Mouse (Mus musculus) adrenal gland, adult 2 months (tissue): ENCODE data around the gene Parp16. TPM values are rescaled to one million over a fixed set of nuclear protein-coding genes. Genes with fewer than 3 reads are reported as not detected.
A peak's percentile ranks its signal among the peaks of the same experiment; 100 is the strongest.

Source experiments
- DNase-seq: peaks from one replicate; pipeline ENCODE4 v3.0.0; 2021
- long read RNA-seq: library from polyadenylated mRNA; stranded (forward); transcript quantifications from one replicate; pipeline ENCODE4 v2.0.0, GENCODE M21; 2021
- polyA plus RNA-seq: library from polyadenylated mRNA; depleted of rRNA; stranded (reverse); fragments of >200 nt; gene quantifications from 2 replicates; pipeline ENCODE4 v1.2.3, GENCODE M21; 2012; rRNA removed
- total RNA-seq, 2 experiments: library from RNA; stranded (reverse); gene quantifications; 2 replicates each; pipeline ENCODE4 v1.2.3; 2021

The Parp16 gene
- total RNA-seq (10 to 100 TPM; 13.5 to 22.3 TPM), polyA plus RNA-seq (41.9 and 49.8 TPM in 2 replicates)
- long read RNA-seq, transcript Parp16-202 (6 exons, 2,518 nt) = major isoform, 11 of 18 reads
- long read RNA-seq, partial matches to known transcripts = 2 of 18 reads
- long read RNA-seq, other reads (novel, unspliced or antisense) = 3 of 18 reads

DNA sequence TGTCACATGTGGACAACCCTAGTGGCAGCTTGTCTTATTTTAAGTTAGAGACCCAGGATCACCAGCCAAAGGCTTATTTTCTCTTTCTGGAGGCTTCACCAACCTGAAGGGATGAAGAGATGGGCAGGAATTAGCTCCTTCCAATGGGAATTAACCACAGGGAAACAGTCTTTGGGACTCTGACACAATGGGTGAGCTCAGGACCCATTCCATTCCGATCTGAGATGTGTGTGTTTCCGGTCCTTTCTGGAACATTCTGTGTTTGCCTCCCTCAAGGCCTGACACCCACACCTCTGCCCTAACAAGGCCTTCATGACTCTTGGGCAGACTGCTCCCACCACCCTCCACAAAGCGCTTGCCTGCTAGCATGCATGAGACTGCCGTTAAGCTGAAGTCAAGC, at the start of gene Parp16:
Gene Parp16 (plus strand): TSS at position 301 of the 400 bp plus-strand sequence.
- no peak for DNase-seq

DNA sequence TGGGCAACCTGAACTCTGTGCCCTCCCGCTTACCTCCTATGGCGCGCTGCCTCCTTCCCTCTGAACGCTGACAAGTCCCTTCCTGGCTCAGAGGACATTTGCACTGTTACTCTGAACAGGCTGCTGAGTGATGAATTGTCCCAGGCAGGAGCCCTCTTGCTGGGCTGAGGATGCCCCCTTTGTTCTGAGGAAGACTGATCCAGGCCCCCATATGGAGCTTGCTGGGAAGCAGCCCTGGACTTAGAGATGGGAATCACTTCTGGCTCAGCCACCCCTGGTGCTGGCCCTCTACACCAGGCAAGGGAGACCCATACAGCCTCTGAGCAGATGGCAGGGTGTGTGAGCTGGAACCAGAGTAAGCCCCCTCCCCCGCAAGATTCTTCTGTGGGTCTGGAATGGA, 49.2 kb upstream of the Parp16 start:
- no peak for DNase-seq

DNA sequence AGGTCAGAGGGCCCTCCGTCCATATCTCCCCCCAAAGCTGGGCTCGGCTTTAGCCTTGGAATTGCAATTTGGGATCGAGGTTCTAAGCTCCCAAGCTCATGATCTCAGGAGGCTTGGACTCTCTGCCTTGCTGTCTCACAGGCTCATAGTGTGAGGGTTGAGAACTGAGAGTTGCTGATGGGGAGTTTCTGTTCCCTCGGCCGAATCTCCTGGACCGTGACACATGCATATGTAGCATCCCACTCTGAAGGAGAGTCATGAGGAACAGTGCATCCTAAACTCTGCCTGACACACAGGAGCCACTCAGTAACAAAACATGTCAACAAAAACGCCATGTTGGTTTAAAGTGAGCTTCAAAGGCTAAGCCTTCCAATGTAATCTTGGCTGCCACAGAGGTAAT, 46.6 kb upstream of the Parp16 start:
- no peak for DNase-seq

DNA sequence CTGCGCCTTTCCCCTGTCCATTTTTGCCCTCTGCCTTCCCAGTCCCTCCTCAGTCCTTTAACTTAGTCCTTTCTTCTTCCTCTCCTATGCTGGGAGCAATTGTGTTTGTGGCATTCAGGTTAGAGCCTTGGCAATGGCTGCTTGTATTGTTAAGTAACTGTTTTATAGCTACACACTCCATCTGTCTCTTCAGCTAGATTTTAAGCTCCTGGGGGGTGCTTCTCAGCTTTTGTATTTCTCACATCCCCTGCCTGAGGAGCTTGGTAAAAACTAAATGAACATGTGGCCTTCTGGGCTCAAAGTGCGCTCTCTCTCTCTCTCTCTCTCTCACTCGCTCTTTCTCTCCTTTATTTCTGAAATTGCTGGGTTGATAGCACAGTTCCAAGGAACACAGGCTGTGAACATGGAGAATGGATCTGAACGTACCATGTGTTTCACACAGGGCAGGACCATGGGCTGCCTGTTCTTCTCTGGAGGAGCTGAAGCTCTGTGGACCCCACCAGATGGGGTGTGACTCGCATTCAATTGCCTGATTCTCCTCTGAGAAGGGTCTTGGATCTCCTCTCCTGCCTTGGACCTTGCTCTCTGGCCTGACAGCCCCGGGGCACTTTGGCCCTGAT, 42.3 kb upstream of the Parp16 start:
- no peak for DNase-seq

DNA sequence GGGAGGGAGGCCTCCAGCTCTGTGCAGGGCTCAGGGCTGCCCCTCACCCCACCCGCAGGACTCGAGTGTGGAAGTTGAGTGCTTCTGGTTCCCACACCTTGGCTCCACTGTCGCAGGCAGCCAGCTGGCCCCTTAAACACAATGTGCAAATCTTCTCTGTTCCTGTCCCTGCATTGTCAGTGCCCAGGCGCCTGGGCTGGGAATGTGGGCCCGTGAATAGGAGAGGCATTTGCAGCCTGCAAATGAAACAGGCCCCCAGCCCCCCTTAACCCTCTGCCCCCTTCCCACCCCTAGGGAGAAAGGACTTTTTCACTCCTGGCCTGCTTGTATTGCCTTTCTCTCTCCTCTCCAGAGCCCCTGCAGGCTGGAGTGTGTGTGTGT, 41.8 kb upstream of the Parp16 start:
- DNase-seq = no peak

DNA sequence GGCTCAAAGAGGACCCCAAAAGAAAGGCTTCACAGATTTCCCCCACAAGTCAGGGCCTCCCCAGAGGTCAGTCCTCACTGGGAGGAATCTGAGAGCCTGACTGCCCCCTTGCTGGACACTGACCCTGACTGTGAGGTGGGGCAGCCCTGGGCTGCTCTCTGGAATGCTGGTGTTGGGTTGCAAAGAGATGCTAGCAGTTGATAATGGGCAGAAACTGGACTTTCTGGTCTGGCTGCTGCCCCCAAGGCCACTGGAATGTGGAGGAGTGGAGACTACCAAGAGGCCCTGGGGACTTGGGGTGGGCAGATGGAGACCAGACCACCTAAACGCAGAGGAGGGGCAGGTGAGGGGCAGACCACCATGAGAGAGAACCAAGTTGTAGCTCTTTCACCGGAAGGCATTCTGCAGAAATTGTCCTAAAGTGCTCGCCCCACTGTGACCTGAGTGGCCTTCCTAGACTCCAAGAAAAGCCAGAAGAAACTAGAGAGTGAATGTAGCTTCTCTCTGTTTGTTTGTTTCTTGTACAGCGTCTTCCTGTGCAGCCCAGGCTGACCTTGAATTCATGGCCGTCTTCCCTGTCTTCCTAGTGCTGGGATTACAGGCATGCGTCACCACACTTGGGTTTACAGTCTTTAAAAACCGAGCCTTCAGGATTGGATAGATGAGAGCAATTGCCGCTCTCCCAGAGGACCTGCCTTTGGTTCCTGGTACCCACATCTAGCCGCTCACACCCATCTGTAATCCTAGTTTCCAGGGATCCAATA, 40.3 kb upstream of the Parp16 start:
- DNase-seq = peak; percentile 45

DNA sequence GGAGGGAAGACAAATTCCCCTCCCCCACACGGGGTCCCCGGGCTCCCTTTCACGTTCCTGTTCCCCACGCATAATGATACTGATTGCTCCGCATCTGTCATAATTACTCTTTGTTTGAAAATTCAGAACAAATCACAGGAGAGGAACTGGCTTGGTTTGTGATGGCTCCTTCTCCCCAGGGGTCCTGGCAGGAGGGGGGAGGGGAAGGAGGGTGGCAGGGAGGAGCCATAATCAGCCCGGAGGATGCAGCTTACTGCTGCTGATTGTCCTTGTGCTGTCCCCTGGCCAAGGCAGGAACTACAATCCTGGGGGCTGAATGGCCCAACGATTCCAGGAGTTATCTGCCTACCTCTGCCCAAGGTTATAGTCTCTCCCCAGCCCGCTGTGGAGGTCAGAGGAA, 38.5 kb upstream of the Parp16 start:
- DNase-seq = no peak

DNA sequence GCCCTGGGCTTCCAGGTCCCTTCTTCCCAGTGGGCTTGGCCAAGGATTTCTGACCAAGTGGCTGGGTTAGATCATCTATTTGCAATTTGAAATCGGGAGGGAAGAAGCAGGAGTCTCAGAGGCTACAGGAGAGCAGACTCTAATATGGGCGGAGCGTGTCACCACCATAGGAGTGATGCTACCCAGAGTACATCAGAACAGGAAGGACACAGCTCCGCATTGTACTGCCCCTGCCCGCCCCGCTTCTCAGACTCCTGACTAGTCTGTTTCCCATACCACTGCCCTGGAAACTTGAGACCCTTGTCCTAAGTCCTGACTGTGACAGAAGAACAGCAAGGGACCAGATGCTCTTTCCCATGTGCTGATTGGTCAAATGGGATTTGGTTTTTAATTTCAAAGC, 37.5 kb upstream of the Parp16 start:
- no peak for DNase-seq

DNA sequence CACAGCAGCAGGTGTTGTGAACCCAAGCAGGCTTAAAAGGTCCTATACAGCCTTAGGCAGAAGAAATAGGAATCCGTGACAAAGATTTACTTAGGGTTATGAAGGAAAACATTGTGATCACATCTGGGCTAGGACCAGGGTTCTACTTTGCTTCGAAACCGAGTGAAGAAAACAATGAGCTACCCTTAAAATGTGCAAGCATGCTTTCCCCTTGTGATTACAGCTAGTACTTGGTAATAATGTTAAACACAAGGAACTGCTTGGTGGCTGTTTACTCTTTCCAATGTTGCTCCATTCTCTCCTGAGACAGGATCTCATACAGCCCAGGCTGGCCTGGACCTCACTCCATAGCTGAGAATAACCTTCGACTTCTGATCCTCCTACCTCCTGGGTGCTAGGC, 34.0 kb upstream of the Parp16 start:
- DNase-seq = no peak

DNA sequence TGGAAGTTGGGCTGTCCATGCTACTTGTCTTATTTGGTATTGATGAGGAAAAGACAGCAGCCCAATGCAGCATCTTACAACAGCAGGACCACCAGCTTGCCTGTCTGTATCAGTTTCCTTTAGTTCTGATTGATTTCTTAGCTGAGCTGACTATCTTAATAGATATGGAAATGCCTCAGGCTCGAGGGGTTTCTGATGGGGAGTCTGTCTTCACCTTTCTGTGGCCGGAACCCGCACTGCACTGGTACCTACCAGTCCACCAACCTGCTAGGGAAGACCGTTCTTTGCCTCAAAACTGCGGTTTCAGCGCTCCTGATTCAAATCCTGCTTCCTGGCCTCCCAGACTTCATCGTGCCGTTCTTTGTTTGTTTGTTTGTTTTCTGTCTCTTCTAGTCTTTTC, 33.3 kb upstream of the Parp16 start:
- no peak for DNase-seq

DNA sequence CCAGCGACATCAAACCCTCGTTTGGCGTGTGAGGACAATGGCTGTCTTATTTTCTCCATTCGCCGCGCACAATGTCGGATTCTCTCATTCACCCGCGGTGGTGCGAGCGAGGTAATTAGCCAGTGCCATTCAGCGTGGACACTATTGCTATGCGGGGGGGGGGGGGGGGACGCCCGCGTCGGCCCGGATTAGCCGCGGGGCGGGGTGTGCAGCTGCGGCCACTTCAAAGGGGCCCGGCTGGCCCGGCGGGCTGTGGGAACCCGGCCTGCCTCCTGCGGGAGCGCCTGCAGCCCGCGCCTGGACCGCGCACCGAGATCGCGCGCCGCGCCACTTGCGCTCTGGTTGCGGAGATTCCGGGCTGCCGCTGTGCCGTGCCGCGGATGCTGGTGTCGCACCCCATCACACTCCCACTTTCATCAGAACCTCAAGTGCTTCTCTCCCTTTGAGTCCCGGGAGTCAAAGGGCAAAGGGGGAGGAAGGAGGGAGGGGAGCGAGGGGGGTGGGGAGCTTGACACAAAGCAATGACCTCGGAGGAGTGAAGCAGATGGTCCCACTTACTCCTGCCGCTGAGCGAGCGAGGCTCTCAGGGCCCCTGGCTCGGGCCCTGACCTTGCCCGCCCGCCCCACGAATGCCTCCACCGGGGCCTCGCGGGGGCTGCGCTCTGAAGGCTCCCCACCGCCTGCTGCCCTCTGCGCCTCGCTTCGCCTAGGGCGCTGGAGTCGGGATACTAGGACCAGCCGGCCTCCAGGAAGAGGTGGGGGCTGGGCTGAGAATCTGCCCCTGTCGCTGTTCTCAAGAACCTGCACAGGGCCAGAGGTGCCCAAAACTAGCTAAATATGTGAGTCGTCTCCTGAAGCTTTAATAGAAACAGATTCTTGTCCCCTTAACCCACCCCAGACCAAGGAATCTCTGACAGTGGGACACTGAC, 32.2 kb upstream of the Parp16 start:
- DNase-seq = peak; percentile 53

DNA sequence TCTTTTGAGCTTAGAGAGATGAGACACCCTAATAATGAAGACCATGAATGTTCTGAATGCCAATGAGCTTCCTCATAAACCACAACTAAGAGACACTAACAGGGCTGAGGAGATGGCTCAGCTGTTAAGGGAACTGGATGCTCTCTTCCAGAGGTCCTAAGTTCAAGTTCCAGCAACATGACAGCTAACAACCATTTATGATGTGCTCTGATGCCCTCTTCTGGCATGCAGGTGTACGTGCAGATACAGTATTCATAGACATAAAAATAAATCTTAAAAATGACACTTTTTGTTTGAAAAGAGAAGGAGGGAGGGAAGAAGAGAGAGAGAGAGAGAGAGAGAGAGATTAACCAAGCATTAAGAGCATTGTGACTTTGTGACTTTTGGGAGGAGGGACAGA, 30.3 kb upstream of the Parp16 start:
- no peak for DNase-seq

DNA sequence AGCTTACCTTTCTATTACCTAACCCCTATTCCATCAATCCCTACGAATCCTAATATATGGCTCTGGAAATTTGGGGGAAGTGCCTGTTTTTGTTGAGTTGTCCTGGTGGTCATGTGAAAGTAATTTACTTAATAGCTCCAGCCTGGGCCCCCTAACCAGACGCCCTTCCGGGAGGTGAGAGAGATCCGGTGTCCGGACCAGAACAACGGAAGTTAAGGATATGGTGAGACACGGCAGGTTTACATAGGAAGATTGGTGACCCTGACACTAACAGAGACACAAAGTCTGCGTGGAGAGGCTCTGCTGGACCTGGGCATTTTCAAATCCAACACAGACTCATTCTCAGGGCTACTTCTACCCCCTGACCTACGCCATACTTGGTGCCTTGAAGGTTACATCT, 28.8 kb upstream of the Parp16 start:
- DNase-seq = no peak

DNA sequence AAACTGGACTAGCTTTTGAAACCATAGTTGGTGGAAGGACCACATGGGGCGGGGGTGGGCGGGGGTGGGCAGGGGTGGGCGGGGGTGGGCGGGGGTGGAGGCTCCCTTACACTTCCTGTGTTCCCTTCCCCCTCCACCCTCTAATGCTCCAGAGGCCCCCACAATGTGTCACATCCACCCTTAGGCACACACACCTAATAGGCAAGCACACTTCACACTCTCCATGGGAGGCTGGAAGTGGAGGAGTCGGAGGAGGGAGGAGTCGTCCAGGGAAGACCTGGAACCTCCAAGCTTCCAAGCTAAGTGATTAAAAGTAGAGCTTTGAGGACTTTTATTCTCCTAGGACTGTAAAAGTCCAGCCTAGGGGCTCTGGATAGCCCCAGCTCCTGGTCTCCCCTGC, 26.6 kb upstream of the Parp16 start:
- no peak for DNase-seq

DNA sequence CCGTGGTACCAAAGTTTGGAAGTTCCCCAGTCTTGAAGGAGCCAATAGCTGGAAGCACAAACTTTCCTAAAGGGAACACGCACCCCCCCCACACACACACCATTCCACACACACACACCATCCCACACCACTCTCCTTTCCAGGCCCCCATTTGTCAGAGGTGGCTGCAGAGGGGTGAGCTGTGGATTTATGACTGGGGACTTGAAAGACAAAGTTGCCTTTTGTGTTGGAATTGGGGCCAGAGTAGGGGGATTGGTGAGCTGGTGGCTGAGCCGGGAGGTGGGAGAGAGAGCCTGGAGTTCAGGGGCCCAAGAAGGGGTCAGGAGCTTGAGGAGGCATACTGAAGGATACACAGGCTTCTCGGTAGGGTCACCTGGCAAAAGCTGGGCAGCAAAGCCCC, 26.2 kb upstream of the Parp16 start:
- DNase-seq = no peak

DNA sequence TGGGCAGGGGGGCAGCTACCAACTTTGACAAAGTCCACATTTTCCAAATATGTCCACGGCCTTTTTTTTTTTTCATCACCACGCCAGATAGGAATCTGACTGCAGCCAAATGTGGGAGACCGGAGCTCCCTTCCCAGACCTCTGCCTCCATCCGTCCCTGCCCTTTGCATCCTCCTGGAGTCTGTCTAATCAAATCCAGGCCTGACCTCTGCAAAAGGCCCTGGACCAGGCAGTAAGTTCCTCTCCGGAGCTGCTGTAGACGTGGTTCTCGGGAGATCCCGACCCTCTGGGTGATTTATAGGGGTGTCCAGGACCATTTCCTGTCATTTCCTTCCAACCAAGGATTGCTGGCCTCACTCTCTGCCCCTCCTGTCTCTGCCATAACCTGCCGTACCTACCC, 22.5 kb upstream of the Parp16 start:
- DNase-seq = no peak

DNA sequence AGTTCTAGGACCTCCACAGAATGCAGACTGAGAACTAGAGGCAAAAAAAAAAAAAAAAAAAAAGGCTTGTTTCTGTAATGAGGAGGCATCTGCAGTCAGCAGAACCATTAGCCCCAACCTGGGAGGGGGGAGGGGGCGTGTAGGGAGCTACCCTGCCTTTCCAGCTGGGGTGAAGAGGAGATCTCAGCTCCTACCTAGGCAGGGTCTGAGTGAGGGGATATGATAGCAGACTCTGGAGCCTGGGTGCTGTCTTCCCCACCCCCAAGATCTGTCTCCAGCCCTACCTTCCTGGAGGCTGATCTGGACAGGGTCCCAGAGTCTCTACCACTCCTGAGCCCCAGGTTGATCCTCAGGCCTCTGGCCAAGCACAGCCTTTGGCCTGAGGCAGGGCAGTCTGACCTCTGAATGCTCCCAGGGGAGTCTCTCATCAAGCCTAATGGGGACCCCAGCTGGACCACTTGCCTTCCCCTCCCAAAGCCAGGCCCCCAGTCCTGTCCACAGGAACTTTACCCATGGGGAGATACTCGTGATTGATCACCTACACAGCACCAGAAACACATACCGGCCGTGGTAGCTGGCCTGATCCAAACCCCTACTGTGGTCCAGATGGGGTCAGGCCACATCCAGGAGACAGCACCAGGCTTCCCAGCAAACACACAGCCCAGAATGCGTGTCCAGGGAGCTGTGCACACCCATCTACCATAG, 19.8 kb upstream of the Parp16 start:
- no peak for DNase-seq

DNA sequence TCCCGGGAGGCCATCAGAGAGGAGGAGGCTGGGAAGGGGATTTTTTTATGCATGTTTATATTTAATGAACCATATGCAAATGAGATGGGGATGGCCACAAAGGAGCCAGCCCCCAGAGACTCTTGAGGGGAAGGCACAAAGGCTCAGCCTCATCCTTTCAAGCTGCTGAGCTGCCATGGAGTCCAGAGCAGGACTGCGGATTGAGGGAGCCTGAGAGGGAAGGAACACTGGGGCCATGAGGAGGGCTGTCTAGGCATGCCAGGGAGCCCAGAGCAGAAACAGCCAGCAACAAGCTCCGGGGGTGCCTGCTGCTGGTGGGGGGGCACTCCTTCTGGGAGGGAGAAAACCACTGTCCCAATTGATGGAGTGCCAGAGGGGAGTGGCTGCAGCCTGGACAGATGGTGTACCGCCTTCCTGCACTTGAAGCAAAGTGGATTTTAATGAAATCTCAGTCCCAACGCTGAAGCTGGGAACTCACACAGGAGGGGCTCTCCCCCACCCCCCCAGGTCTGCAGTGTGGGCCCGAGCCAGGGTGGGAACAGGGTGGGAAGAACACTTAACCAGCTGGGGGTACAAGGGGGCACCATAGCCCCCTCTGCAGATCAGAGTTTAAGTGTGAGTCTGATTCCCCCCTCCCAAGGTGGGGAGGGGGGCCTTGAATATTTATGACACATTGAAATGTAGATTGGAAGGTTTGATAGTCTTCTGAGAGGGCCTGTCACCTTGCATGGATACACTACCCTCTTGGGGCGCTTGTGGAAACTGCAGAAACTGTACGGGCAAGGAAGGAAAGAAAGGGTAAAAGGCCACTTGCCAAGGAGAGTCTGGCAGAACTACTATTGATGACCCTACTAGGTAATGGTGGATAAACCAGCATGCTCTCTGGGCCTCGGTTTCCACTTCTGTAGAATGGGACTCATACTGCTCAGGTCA, 18.9 kb upstream of the Parp16 start:
- no peak for DNase-seq

DNA sequence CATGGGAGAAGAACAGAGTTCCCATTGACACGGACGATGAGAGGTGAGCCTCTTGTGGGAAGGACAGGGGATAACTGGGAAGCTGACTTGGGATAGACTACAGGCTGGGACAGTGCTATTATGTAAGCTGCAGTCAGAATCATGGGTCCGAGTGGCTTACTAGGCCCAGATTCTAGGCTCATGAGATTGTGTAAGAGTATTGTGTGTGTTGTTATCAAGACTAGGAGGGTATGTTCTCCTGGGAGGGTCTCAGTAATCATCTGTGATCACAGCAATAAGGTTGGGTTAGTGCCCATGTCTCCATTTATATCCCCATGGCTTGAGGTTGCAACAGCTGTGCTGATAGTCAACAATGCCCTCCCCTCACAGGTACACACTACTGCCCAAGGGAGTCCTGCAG, 17.7 kb upstream of the Parp16 start:
- no peak for DNase-seq

DNA sequence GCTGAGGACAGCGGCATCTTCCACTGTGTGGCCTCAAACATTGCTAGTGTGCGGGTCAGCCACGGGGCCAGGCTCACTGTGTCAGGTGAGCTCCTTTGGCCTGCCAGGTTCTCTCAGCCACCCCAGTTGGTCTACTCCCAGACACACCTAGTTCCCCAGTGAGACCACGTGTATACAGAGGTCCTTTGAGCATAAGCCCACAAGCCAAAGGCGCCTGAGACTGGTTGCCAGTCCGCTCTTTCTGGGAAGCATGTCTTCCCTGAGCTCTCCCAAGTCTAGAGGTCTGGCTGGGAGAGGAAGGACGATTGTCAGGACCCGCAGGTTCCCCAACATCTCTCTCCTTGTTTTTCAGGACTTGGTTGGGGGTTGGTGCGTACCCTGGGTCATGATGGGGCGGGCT, 17.2 kb upstream of the Parp16 start:
- DNase-seq = no peak
